Mouse (Mus musculus) neural tube, embryonic 11.5 days (tissue): ENCODE data around the gene Akr7a5. TPM values are rescaled to one million over a fixed set of nuclear protein-coding genes. Genes with fewer than 3 reads are reported as not detected.

Experiments
- ATAC-seq: fragments of 200-750 bp; cut with Nextera tagmentation; 2 replicates; pipeline ENCODE4 v1.8.0; 2017; ENCODE audit warnings: moderate number of reproducible peaks, mild to moderate bottlenecking, moderate TSS enrichment, moderate library complexity; ENCODE audit not compliant: insufficient read depth, low FRiP score, low TSS enrichment
- DNase-seq: peaks from one replicate; pipeline ENCODE4 v3.0.0-alpha.2; 2015; ENCODE audit warnings: low spot score
- H3K27ac ChIP-seq: fragments of 300-500 bp; sonication (generic); 2 replicates; pipeline ENCODE4 v1.5.1; 2014; ENCODE audit warnings: low read depth, mild to moderate bottlenecking, low read length
- H3K27me3 ChIP-seq: fragments of 300-500 bp; sonication (generic); 2 replicates; pipeline ENCODE4 v1.6.1; 2014; ENCODE audit warnings: mild to moderate bottlenecking, low read length, mixed read lengths; ENCODE audit not compliant: control insufficient read depth, insufficient read depth
- H3K36me3 ChIP-seq: fragments of 300-500 bp; sonication (generic); 2 replicates; pipeline ENCODE4 v1.6.1; 2014; ENCODE audit warnings: mild to moderate bottlenecking, low read length, moderate library complexity, mixed read lengths; ENCODE audit not compliant: control insufficient read depth, insufficient read depth
- H3K4me1 ChIP-seq: fragments of 300-500 bp; sonication (generic); 2 replicates; pipeline ENCODE4 v1.6.1; 2014; ENCODE audit warnings: low read length, mixed read lengths; ENCODE audit not compliant: control insufficient read depth, insufficient read depth
- H3K4me2 ChIP-seq: fragments of 300-500 bp; sonication (generic); 2 replicates; pipeline ENCODE4 v1.6.1; 2014; ENCODE audit warnings: low read depth, mild to moderate bottlenecking, moderate library complexity
- H3K4me3 ChIP-seq: fragments of 300-500 bp; sonication (generic); 2 replicates; pipeline ENCODE4 v1.5.1; 2014; ENCODE audit warnings: low read depth, low read length
- H3K9ac ChIP-seq: fragments of 300-500 bp; sonication (generic); 2 replicates; pipeline ENCODE4 v1.6.1; 2014; ENCODE audit warnings: mild to moderate bottlenecking, low read length
- H3K9me3 ChIP-seq: fragments of 300-500 bp; sonication (generic); 2 replicates; pipeline ENCODE4 v1.6.1; 2016; ENCODE audit warnings: low read length; ENCODE audit not compliant: control insufficient read depth
- WGBS: fragments of 180-500 bp; shearing (Covaris S2); extraction: QIAGEN DNeasy Blood & Tissue Kit; methylation state at CpG from one replicate; pipeline ENCODE4 v1.1.7; 2014; 5-methylcytosine and 5-hydroxymethylcytosine counted together
- microRNA-seq: library from miRNA; unstranded; fragments of <30 nt; microRNA quantifications from one replicate; pipeline ENCODE4, GENCODE M21; 2016
- polyA plus RNA-seq: library from polyadenylated mRNA; unstranded; fragments of >200 nt; fragmentation: Nextera tagmentation; extraction: Ambion mirVana; gene quantifications from 2 replicates; pipeline ENCODE4 v1.2.1, GENCODE M21; 2014

Gene Akr7a5
- polyA plus RNA-seq, 1 experiment from 2014 or later, result 73.8 TPM

GRCm38 (mm10) chr4:139351931-139352711 lies 41.6 kb downstream of the Akr7a5 start, which contains the start of the genes Mrto4, Emc1 and Ubr4:
Mrto4 (minus strand) TSS chr4:139352576.
Emc1 (plus strand) TSS chr4:139352587.
Ubr4 (plus strand) TSS chr4:139352609.
- Histone ChIP-seq H3K27ac (peak within 1 kb of the TSS; percentile 97), H3K27me3 (no peaks in the 10 kb centered on the region), H3K4me3 (peak within 1 kb of the TSS; percentile 76), H3K4me1 (peaks cover 17% of the 10 kb centered on the region), H3K36me3 (peaks cover 19% of the 10 kb centered on the region), H3K9me3 (no peaks in the 10 kb centered on the region), H3K4me2 (peak within 1 kb of the TSS; percentile 97), H3K9ac (peak within 1 kb of the TSS; percentile 92)
- DNase-seq (peak; percentile 89), ATAC-seq (peak; percentile 92)
- under 1% methylated on average over 61 of the region's 64 CpGs for WGBS

DNA sequence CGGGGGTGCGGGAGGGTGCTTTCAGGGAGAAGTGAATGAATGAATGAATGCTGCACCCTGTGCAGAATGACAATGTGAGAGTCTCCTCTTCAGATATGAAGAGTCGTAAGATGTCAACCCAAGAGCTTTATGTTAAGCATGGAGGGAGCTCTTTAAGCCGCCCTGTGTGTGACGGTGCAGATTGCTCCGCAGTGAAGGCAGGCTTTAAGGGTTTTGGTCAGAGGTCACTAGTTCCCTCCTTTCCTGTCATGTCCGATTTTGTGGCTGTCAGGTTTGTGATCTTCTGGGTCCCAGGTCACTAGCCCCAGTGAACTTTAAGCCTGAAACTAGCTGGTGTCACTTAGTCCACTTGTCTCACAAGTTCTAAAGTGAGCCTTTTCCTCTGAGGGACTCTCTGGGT lies 42.3 kb downstream of the Akr7a5 start:
- no peaks in the 10 kb centered on the region for H3K27me3 ChIP-seq
- WGBS, result under 1% methylated on average over 7 of the region's 7 CpGs
- peaks cover 23% of the 10 kb centered on the region for H3K36me3 ChIP-seq
- H3K9ac ChIP-seq, result peak overlapping the region; percentile 92
- H3K27ac ChIP-seq, result peak overlapping the region; percentile 97
- DNase-seq (no peak), ATAC-seq (peak; percentile 45)
- H3K4me3 ChIP-seq, result peak overlapping the region; percentile 76
- H3K9me3 ChIP-seq, result no peaks in the 10 kb centered on the region
- H3K4me1 ChIP-seq, result peaks cover 17% of the 10 kb centered on the region
- H3K4me2 ChIP-seq, result peak overlapping the region; percentile 97

DNA sequence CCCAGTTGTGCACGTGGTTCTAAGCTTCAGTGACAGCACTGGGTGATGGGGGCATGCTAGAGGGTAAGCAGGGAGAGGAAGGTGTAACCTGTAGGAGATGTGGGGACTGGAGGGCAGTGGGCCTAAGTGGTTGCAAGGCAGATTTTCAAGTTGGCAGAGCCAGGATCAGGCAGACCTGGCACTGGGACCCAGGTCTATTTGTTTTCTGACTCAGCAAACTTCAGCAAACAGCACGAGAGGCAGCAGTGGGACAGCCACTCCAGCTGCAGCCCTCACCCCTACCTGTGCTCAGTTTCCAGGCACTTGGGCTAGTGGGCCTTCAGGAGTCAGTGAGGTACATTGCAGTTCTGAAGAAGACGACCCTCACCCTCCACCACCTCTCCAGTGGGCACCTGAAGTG lies 46.7 kb downstream of the Akr7a5 start:
- no peaks in the 10 kb centered on the region for H3K9me3 ChIP-seq
- H3K36me3 ChIP-seq, result peaks cover 21% of the 10 kb centered on the region
- peaks cover 5% of the 10 kb centered on the region; the same call in 1 of the 2 replicates for H3K4me1 ChIP-seq
- H3K27me3 ChIP-seq, result no peaks in the 10 kb centered on the region
- no peak overlapping the region for H3K4me2 ChIP-seq
- H3K4me3 ChIP-seq, result no peak overlapping the region
- H3K9ac ChIP-seq, result no peak overlapping the region
- ATAC-seq (no peak), DNase-seq (no peak)
- H3K27ac ChIP-seq, result no peak overlapping the region
- WGBS, result 95% methylated on average over 3 of the region's 3 CpGs

DNA sequence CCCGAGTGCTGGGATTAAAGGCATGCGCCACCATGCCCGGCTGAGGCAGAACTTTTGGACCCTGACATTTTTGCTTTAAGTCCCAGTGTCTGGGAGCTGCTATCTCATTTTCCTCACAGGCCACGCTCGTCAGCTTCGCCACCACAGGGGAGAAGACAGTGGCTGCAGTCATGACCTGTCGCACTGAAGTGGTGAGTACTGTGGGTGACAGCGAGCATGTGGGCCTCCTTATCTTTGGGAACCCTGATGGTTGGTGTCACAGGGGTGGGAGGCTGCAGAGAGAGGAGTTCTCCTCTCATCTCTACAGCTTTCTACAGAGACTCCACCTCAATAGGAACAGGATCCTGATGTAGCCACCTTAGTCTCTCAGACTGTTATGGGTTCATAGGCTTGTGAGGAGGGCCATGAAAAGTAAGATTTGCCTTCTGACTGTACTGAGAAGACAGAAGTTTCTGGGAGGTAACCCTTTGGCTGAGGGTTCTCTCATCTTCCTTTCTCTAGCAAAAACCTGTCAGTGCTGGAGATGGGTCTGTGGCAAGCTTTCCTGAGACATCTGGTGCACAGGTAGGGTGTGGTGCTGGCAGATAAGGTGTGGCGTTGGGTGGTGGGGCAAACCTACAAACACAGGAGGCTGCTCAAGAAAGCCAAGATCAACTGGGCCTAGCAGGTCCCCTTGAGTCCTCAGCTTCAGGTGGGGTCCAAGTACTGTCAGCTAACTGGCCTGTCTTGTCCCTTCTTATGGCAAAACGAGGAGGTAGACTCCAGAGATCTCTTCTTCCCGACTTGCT lies 50.4 kb downstream of the Akr7a5 start:
- H3K27ac ChIP-seq, result no peak overlapping the region
- 91% methylated on average over 11 of the region's 11 CpGs for WGBS
- H3K4me2 ChIP-seq, result no peak overlapping the region
- no peak overlapping the region for H3K9ac ChIP-seq
- DNase-seq (no peak), ATAC-seq (no peak)
- no peak overlapping the region for H3K4me3 ChIP-seq
- H3K36me3 ChIP-seq, result peaks cover 31% of the 10 kb centered on the region
- H3K27me3 ChIP-seq, result no peaks in the 10 kb centered on the region
- no peaks in the 10 kb centered on the region for H3K4me1 ChIP-seq
- no peaks in the 10 kb centered on the region for H3K9me3 ChIP-seq

DNA sequence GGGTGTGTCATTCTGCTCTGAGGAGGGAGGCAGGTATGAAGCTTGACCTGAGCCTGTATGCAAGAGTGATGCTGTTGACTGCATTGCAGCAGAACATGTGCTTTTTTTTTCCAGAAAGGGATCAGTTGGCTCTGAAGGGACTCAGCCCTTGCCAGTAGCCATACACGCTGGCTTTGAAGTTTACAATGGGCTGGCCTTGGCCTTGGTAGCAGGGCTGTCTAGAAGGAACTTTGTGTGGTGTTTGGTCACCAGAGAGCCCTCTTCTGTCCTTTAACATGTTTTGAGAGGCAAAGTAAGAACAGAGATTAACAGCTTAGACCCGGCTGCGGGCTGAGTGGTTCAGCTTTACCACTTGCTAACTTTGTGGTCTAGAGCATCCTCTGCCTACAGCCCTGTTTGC lies 56.8 kb downstream of the Akr7a5 start:
- peaks cover 32% of the 10 kb centered on the region for H3K36me3 ChIP-seq
- no peak for ATAC-seq

More for the DNA sequence above, 56.8 kb downstream of the Akr7a5 start:
- H3K9me3 ChIP-seq, result no peaks in the 10 kb centered on the region
- H3K27me3 ChIP-seq, result no peaks in the 10 kb centered on the region
- H3K9ac ChIP-seq, result no peak overlapping the region
- H3K27ac ChIP-seq, result no peak overlapping the region
- DNase-seq, result no peak
- no peaks in the 10 kb centered on the region for H3K4me1 ChIP-seq
- H3K4me2 ChIP-seq, result no peak overlapping the region
- H3K4me3 ChIP-seq, result no peak overlapping the region
- 93% methylated on average over 3 of the region's 3 CpGs for WGBS

Small RNAs within 50 kb of the gene (microRNA-seq; reads per million reads assigned to microRNA genes)
- gene Gm24245, result 0.78 reads per million
- not detected for gene Gm25732

Other genes starting within 250 kb of the Akr7a5 start
- 0.11 TPM in 1 of 2 replicates, not detected in the other for gene Htr6, start 235.2 kb upstream of the Akr7a5 start, polyA plus RNA-seq
- gene Nbl1, start 217.8 kb upstream of the Akr7a5 start, polyA plus RNA-seq, result 22.0 and 22.8 TPM in 2 replicates
- gene Minos1, start 179.6 kb upstream of the Akr7a5 start, polyA plus RNA-seq, result 397 and 410 TPM in 2 replicates
- gene Capzb, start 117.8 kb upstream of the Akr7a5 start, polyA plus RNA-seq, result 263 and 269 TPM in 2 replicates
- 12.8 and 13.2 TPM in 2 replicates for gene Pqlc2, start within 50 bp of the Akr7a5 start, polyA plus RNA-seq
- gene Mrto4, start 41.8 kb downstream of the Akr7a5 start, polyA plus RNA-seq, result 125 and 128 TPM in 2 replicates
- gene Emc1, start 41.8 kb downstream of the Akr7a5 start, polyA plus RNA-seq, result 24.3 and 26.0 TPM in 2 replicates
- gene Ubr4, start 41.9 kb downstream of the Akr7a5 start, polyA plus RNA-seq, result 84.7 and 92.1 TPM in 2 replicates
- gene Iffo2, start 219.8 kb downstream of the Akr7a5 start, polyA plus RNA-seq, result 2.8 and 3.4 TPM in 2 replicates